Mouse (Mus musculus) kidney, postnatal 0 days (tissue): ENCODE measurements around the gene Mia2. TPM values are rescaled to one million over a fixed set of nuclear protein-coding genes. Genes with fewer than 3 reads are reported as not detected.

Experiments used
- ATAC-seq: fragments of 200-750 bp; cut with Nextera tagmentation; replicated peaks from 2 replicates; pipeline ENCODE4 v1.8.0; 2017; ENCODE audit warnings: low read depth, moderate number of reproducible peaks, moderate TSS enrichment, moderate library complexity; ENCODE audit not compliant: low FRiP score
- DNase-seq: peaks from one replicate; pipeline ENCODE4 v3.0.0-alpha.2; 2016; ENCODE audit warnings: low spot score
- H3K27ac ChIP-seq: fragments of 300-500 bp; sonication (generic); 2 replicates; pipeline ENCODE4 v1.5.1; 2014; ENCODE audit warnings: mild to moderate bottlenecking
- H3K27me3 ChIP-seq: fragments of 300-500 bp; sonication (generic); 2 replicates; pipeline ENCODE4 v1.6.1; 2014; ENCODE audit warnings: low read length, mixed read lengths; ENCODE audit not compliant: insufficient read depth
- H3K36me3 ChIP-seq: fragments of 300-500 bp; sonication (generic); 2 replicates; pipeline ENCODE4 v1.6.1; 2014; ENCODE audit warnings: low read length, mixed read lengths; ENCODE audit not compliant: insufficient read depth
- H3K4me1 ChIP-seq: fragments of 300-500 bp; sonication (generic); replicated peaks from 2 replicates; pipeline ENCODE4 v1.6.1; 2014; ENCODE audit warnings: antibody characterized with exemption, low read length, mixed read lengths; ENCODE audit not compliant: insufficient read depth
- H3K4me2 ChIP-seq: fragments of 300-500 bp; sonication (generic); 2 replicates; pipeline ENCODE4 v1.6.1; 2014; ENCODE audit warnings: mild to moderate bottlenecking, low read length, moderate library complexity, mixed read lengths
- H3K4me3 ChIP-seq: fragments of 300-500 bp; sonication (generic); replicated peaks from 2 replicates; pipeline ENCODE4 v1.5.1; 2014; ENCODE audit warnings: low read depth, low read length
- H3K9ac ChIP-seq: fragments of 300-500 bp; sonication (generic); 2 replicates; pipeline ENCODE4 v1.6.1; 2014; ENCODE audit warnings: low read depth, low read length
- H3K9me3 ChIP-seq: fragments of 300-500 bp; sonication (generic); replicated peaks from 2 replicates; pipeline ENCODE4 v1.6.1; 2016; ENCODE audit warnings: low read length, inconsistent platforms, mixed read lengths
- CTCF ChIP-seq: IDR thresholded peaks from 2 replicates; pipeline ENCODE4 v1.5.1; 2016; ENCODE audit warnings: antibody characterized with exemption, low read depth, mild to moderate bottlenecking, moderate library complexity
- WGBS: fragments of 180-500 bp; shearing (Covaris S2); extraction: QIAGEN DNeasy Blood & Tissue Kit; methylation state at CpG from one replicate; pipeline ENCODE4 v1.1.7; 2014; 5-methylcytosine and 5-hydroxymethylcytosine counted together
- polyA plus RNA-seq: library from polyadenylated mRNA; unstranded; fragments of >200 nt; fragmentation: Nextera tagmentation; extraction: Ambion mirVana; gene quantifications from 2 replicates; pipeline ENCODE4 v1.2.1, GENCODE M21; 2015

The Mia2 gene
- polyA plus RNA-seq, 1 experiment from 2014 or later, result 91.6 TPM

DNA sequence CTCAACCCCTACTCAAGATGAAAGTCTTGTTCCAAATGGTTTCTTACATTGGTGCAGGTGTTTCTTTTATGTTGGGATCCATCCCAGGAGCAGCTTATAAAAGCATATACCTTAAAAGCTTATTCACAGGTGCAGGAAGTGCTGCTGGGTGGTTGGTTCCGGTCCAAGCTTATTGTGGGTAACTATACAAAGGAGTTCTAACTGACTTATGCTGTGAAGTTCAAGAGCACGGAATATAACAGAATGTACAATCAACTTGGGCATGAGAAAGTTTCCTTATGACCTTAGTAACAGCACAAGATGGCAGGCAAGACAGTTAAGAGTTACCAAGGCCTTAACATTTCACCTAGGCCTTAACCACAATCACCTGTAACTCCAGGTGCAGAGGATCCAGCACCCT lies 29.8 kb downstream of the Mia2 start:
- Histone ChIP-seq H3K27ac (no peak overlapping the region), H3K4me3 (no peak overlapping the region), H3K4me1 (no peaks in the 10 kb centered on the region), H3K4me2 (no peak overlapping the region), H3K9ac (no peak overlapping the region), H3K27me3 (no peaks in the 10 kb centered on the region), H3K36me3 (no peaks in the 10 kb centered on the region), H3K9me3 (no peaks in the 10 kb centered on the region)
- ATAC-seq, result no peak
- no peak for TF ChIP-seq CTCF
- 79% methylated on average over 2 of the region's 2 CpGs for WGBS
- no peak for DNase-seq

DNA sequence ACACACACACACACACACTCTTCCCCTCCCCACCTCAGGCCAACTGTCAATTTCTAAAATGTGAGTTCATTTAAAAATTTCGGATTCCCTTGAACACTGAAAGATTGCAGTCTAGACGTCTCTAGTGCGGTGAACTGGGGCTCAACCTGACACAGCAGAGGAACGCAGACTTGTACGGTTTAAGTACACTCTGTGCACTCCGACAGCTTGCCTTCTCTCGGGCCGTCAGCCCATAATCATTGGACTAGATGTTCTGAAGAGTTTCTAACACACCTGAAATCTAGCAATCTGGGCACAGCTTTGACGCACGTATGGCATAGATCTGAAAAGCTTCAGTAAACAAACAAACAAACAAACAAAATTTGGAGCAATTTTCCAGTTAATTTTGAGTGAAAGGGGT lies 32.9 kb downstream of the Mia2 start:
- H3K9ac ChIP-seq, result no peak overlapping the region
- 53% methylated on average over 10 of the region's 10 CpGs for WGBS
- ATAC-seq (no peak), DNase-seq (no peak)
- peaks cover 5% of the 10 kb centered on the region for H3K4me1 ChIP-seq
- no peak overlapping the region for H3K4me3 ChIP-seq
- no peaks in the 10 kb centered on the region for H3K9me3 ChIP-seq
- 0 out of 2 replicates have a peak overlapping the region, but pooled peaks have one; percentile 36 for H3K27ac ChIP-seq
- H3K27me3 ChIP-seq, result no peaks in the 10 kb centered on the region
- no peaks in the 10 kb centered on the region for H3K36me3 ChIP-seq
- peak overlapping the region; percentile 73; the same call in 1 of the 2 replicates for H3K4me2 ChIP-seq
- no peak for TF ChIP-seq CTCF

DNA sequence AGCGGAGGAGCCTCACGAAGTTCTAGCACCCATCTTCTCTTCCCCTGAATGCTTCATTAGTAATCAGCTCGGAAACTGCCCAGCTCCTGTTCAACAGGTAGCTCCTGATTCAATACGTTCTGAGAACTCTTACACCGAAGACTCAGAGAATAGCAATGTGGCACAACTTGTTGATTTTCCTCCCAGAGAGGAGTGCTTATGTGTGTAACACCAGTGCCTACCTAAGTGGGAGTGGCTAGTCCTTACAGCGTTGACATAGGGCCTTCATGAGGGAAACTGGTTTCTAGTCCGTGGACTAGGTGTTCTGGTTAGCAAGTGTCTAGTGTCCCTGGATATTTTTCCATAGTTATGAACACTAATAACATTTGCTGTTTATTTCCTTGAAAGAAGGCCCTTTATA lies 33.4 kb downstream of the Mia2 start:
- peak overlapping the region; percentile 79; the same call in 1 of the 2 replicates for H3K4me3 ChIP-seq

DNA sequence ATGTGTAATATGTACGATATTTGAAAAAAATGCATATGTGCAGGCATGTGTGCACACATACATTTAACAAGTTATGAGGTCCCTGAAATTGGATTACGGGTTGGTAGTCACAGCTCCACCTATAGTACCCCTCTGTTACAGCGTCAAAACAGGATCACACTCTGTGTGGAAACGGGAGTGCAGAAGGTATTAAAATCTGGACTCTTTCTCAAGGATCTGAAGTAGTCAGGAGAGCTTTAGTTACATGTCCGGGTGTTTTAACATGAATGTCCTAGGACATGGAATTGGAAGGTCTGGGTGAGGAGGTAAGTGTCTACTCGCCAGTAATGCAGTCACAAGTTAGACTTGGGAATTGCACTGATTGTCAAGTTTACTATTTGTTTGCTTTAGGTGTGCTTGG lies 34.0 kb downstream of the Mia2 start:
- Histone ChIP-seq H3K27me3 (no peaks in the 10 kb centered on the region), H3K4me2 (peak overlapping the region; percentile 73), H3K4me1 (peaks cover 5% of the 10 kb centered on the region), H3K4me3 (peak overlapping the region; percentile 79), H3K27ac (peak overlapping the region; percentile 70), H3K36me3 (no peaks in the 10 kb centered on the region), H3K9ac (peak overlapping the region; percentile 89; the same call in 1 of the 2 replicates), H3K9me3 (no peaks in the 10 kb centered on the region)
- WGBS, result 4% methylated on average over 6 of the region's 6 CpGs
- DNase-seq (peak; percentile 85), ATAC-seq (no peak)
- peak; percentile 51 for TF ChIP-seq CTCF

More for the DNA sequence above, 33.4 kb downstream of the Mia2 start:
- Histone ChIP-seq H3K9me3 (no peaks in the 10 kb centered on the region), H3K27me3 (no peaks in the 10 kb centered on the region), H3K27ac (peak overlapping the region; percentile 36; the same call in 1 of the 2 replicates), H3K4me2 (peak overlapping the region; percentile 73), H3K4me1 (peaks cover 5% of the 10 kb centered on the region), H3K9ac (0 out of 2 replicates have a peak overlapping the region, but pooled peaks have one; percentile 27), H3K36me3 (no peaks in the 10 kb centered on the region)
- peak; percentile 72 for DNase-seq
- ATAC-seq, result no peak
- 26% methylated on average over 7 of the region's 7 CpGs for WGBS
- TF ChIP-seq CTCF, result no peak

DNA sequence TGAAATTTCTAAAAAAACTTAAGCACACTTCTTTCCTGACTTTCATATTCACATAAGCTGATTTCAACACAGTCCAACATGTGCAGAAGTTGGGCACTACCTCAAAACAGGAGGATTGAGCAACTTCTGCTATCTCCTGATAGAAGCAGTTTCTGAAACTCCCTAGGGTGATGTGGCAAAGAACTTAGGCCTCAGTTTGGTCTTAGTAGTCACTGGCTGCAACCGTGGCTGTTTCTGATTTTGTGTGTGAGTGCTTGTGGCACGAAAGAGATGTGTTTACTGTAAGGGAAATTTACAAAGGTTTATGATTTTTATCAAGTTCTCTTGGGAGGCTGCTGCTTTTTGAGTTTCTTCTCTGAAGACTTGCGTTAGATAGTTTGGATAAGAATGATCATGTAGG lies 34.6 kb downstream of the Mia2 start:
- Histone ChIP-seq H3K4me1 (peaks cover 5% of the 10 kb centered on the region), H3K36me3 (no peaks in the 10 kb centered on the region), H3K27me3 (no peaks in the 10 kb centered on the region), H3K4me2 (peak overlapping the region; percentile 73), H3K4me3 (peak overlapping the region; percentile 79), H3K9me3 (no peaks in the 10 kb centered on the region), H3K27ac (peak overlapping the region; percentile 96), H3K9ac (peak overlapping the region; percentile 89)
- WGBS, result 1% methylated on average over 3 of the region's 3 CpGs
- no peak for TF ChIP-seq CTCF
- ATAC-seq (no peak), DNase-seq (peak; percentile 31)

DNA sequence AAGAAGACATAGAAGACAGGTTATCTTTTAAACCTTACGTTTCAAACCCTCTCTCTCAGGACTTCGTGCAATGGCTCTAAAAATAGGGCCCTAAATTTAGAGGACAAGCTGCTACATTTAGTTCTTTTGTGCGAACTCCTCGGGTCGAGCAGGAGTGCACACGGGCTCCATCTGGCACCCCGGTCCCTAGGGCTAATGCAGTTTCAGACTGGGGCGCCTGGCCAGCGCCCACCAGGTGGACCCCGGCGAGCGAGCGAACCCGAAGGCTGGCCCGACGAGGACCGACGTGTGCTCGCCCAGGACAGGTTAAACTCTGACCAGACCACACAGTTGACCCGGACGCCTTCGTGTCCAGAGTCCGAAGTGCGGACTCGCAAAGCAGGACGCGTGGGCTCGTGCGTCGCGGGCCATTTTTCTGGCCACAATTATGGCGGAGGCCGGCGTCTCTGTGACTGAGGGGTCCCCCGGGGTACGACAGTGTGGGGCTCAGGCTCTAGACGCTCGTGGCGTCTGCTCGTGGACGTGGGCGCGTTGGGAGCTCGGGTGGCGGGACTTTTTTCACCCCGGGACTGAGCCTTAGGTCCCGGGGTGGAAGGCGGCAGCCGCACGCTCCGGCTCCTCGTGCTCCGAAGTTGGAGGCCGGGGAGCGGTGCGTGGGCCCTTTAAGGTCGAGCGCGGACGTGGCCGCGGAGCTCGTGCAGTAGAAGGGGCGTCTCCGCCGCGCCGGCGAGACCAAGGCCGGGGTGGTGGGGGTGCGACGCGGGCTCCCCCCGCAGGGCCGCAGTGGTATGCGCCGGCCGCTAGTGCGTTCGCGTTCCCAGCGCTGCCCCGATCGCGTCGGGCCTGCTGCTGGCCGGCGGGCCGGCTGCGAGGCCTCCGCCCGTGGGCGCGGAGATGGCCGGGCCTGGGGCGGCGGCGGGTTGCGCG lies 35.3 kb downstream of the Mia2 start:
- peaks cover 5% of the 10 kb centered on the region for H3K4me1 ChIP-seq
- WGBS, result under 1% methylated on average over 100 of the region's 100 CpGs
- peak; percentile 6; the same call in 1 of the 2 replicates for TF ChIP-seq CTCF
- H3K27me3 ChIP-seq, result no peaks in the 10 kb centered on the region
- H3K36me3 ChIP-seq, result no peaks in the 10 kb centered on the region
- peak overlapping the region; percentile 79 for H3K4me3 ChIP-seq
- no peaks in the 10 kb centered on the region for H3K9me3 ChIP-seq
- peak; percentile 97 for ATAC-seq
- H3K27ac ChIP-seq, result peak overlapping the region; percentile 96
- H3K9ac ChIP-seq, result peak overlapping the region; percentile 89
- peak overlapping the region; percentile 73 for H3K4me2 ChIP-seq
- peak; percentile 92 for DNase-seq
